Mouse (Mus musculus) heart, embryonic 12.5 days (tissue): ENCODE measurements around the gene Gm14403. TPM values are rescaled to one million over a fixed set of nuclear protein-coding genes. Genes with fewer than 3 reads are reported as not detected.
A peak's percentile ranks its signal among the peaks of the same experiment; 100 is the strongest.
"Not testable (repeated sequence)": the region's sequence is repeated elsewhere in the genome, so short reads cannot be mapped to it uniquely, and the experiment has no call there.

ENCODE experiments used
- ATAC-seq: fragments of 200-750 bp; cut with Nextera tagmentation; 2 replicates; pipeline ENCODE4 v1.8.0; 2017; ENCODE audit warnings: moderate TSS enrichment, moderate library complexity; ENCODE audit not compliant: insufficient number of reproducible peaks, low FRiP score
- H3K27ac ChIP-seq: fragments of 300-500 bp; sonication (generic); 2 replicates; pipeline ENCODE4 v1.5.1; 2016; ENCODE audit warnings: mild to moderate bottlenecking, moderate library complexity; ENCODE audit not compliant: poor library complexity, severe bottlenecking
- H3K27me3 ChIP-seq: fragments of 300-500 bp; sonication (generic); replicated peaks from 2 replicates; pipeline ENCODE4 v1.6.1; 2016; ENCODE audit warnings: mild to moderate bottlenecking, moderate library complexity
- H3K36me3 ChIP-seq: fragments of 300-500 bp; sonication (generic); 2 replicates; pipeline ENCODE4 v1.6.1; 2016; ENCODE audit warnings: mild to moderate bottlenecking, moderate library complexity
- H3K4me1 ChIP-seq: fragments of 300-500 bp; sonication (generic); replicated peaks from 2 replicates; pipeline ENCODE4 v1.6.1; 2016; ENCODE audit warnings: mild to moderate bottlenecking
- H3K4me2 ChIP-seq: fragments of 300-500 bp; sonication (generic); 2 replicates; pipeline ENCODE4 v1.6.1; 2016; ENCODE audit warnings: mild to moderate bottlenecking, moderate library complexity
- H3K4me3 ChIP-seq: fragments of 300-500 bp; sonication (generic); 2 replicates; pipeline ENCODE4 v1.5.1; 2016; ENCODE audit warnings: mild to moderate bottlenecking
- H3K9ac ChIP-seq: fragments of 300-500 bp; sonication (generic); 2 replicates; pipeline ENCODE4 v1.6.1; 2016; ENCODE audit warnings: mild to moderate bottlenecking, moderate library complexity
- H3K9me3 ChIP-seq: fragments of 300-500 bp; sonication (generic); replicated peaks from 2 replicates; pipeline ENCODE4 v1.6.1; 2016; ENCODE audit warnings: mild to moderate bottlenecking, moderate library complexity
- WGBS: fragments of 180-500 bp; shearing (Covaris S2); methylation state at CpG from one replicate; pipeline ENCODE4 v1.1.7; 2016; 5-methylcytosine and 5-hydroxymethylcytosine counted together
- polyA plus RNA-seq: library from polyadenylated mRNA; unstranded; fragments of >200 nt; fragmentation: Nextera tagmentation; extraction: Ambion mirVana; gene quantifications from 2 replicates; pipeline ENCODE4 v1.2.1, GENCODE M21; 2016

Gene Gm14403
- polyA plus RNA-seq: 6.2 and 6.5 TPM in 2 replicates

GRCm38 (mm10) chr2:177498067-177498466, at the start of gene Gm14403:
TSS of gene Gm14403 (plus strand) at chr2:177498215.
- 9% methylated on average over 7 of the region's 7 CpGs for WGBS
- H3K9ac ChIP-seq: peak within 1 kb of the TSS; percentile 62

GRCm38 (mm10) chr2:177464676-177465075, 33.3 kb upstream of the Gm14403 start, which contains the start of gene Zfp970:
TSS of gene Zfp970 (plus strand) at chr2:177464733.
- 2% methylated on average over 8 of the region's 9 CpGs for WGBS
- H3K4me1 ChIP-seq, H3K9me3 ChIP-seq, H3K27me3 ChIP-seq, ATAC-seq, H3K36me3 ChIP-seq, H3K27ac ChIP-seq: not testable (repeated sequence)
- Histone ChIP-seq H3K4me3 (peak within 1 kb of the TSS; percentile 56), H3K4me2 (peak within 1 kb of the TSS; percentile 62), H3K9ac (peak within 1 kb of the TSS; percentile 64)

More at GRCm38 (mm10) chr2:177498067-177498466, at the start of gene Gm14403:
- not testable (repeated sequence) for H3K27me3 ChIP-seq, H3K27ac ChIP-seq, ATAC-seq, H3K4me1 ChIP-seq, H3K9me3 ChIP-seq, H3K36me3 ChIP-seq
- Histone ChIP-seq H3K4me3 (peak within 1 kb of the TSS; percentile 55), H3K4me2 (peak within 1 kb of the TSS; percentile 64)

- not testable (repeated sequence) for H3K9ac ChIP-seq, ATAC-seq, H3K9me3 ChIP-seq, H3K4me3 ChIP-seq, H3K27ac ChIP-seq, H3K27me3 ChIP-seq, H3K4me1 ChIP-seq, H3K4me2 ChIP-seq, H3K36me3 ChIP-seq
Observed at GRCm38 (mm10) chr2:177468222-177468621, 29.8 kb upstream of the Gm14403 start.

GRCm38 (mm10) chr2:177472261-177472660, 25.8 kb upstream of the Gm14403 start:
- not testable (repeated sequence) for H3K27ac ChIP-seq, H3K9me3 ChIP-seq, ATAC-seq, H3K4me3 ChIP-seq, H3K9ac ChIP-seq, H3K27me3 ChIP-seq, H3K4me2 ChIP-seq, H3K36me3 ChIP-seq, H3K4me1 ChIP-seq
- WGBS: 85% methylated on average over 7 of the region's 10 CpGs

- H3K4me1 ChIP-seq, ATAC-seq, H3K36me3 ChIP-seq, H3K9ac ChIP-seq, H3K27me3 ChIP-seq, H3K4me3 ChIP-seq, H3K4me2 ChIP-seq, H3K27ac ChIP-seq: not testable (repeated sequence)
- WGBS: 89% methylated on average over 1 of the region's 1 CpGs
- peaks cover 11% of the 10 kb centered on the region; the same call in 1 of the 2 replicates for H3K9me3 ChIP-seq
Observed at GRCm38 (mm10) chr2:177481971-177482370, 16.0 kb upstream of the Gm14403 start.

- peaks cover 11% of the 10 kb centered on the region; the same call in 1 of the 2 replicates for H3K9me3 ChIP-seq
- H3K4me3 ChIP-seq, H3K27me3 ChIP-seq, H3K4me2 ChIP-seq, H3K4me1 ChIP-seq, ATAC-seq, H3K36me3 ChIP-seq, H3K9ac ChIP-seq, H3K27ac ChIP-seq: not testable (repeated sequence)
- WGBS: 76% methylated on average over 11 of the region's 11 CpGs
Observed at GRCm38 (mm10) chr2:177483238-177483948, 14.6 kb upstream of the Gm14403 start.

GRCm38 (mm10) chr2:177499182-177499581, 1.2 kb downstream of the Gm14403 start:
- not testable (repeated sequence) for H3K27ac ChIP-seq, ATAC-seq, H3K27me3 ChIP-seq, H3K9ac ChIP-seq, H3K9me3 ChIP-seq, H3K4me1 ChIP-seq, H3K36me3 ChIP-seq, H3K4me2 ChIP-seq, H3K4me3 ChIP-seq
- 39% methylated on average over 1 of the region's 1 CpGs for whole genome bisulfite sequencing

GRCm38 (mm10) chr2:177505211-177505719, 7.2 kb downstream of the Gm14403 start:
- H3K27me3 ChIP-seq, H3K4me2 ChIP-seq, H3K9ac ChIP-seq, H3K9me3 ChIP-seq, H3K4me3 ChIP-seq, H3K27ac ChIP-seq, H3K4me1 ChIP-seq, H3K36me3 ChIP-seq, ATAC-seq: not testable (repeated sequence)
- 71% methylated on average over 1 of the region's 1 CpGs for WGBS

- H3K27ac ChIP-seq, ATAC-seq, H3K4me3 ChIP-seq, H3K4me1 ChIP-seq, H3K4me2 ChIP-seq, H3K27me3 ChIP-seq, H3K9ac ChIP-seq, H3K36me3 ChIP-seq, H3K9me3 ChIP-seq: not testable (repeated sequence)
- WGBS: 66% methylated on average over 4 of the region's 4 CpGs
Observed at GRCm38 (mm10) chr2:177511381-177511780, 13.4 kb downstream of the Gm14403 start.

- not testable (repeated sequence) for ATAC-seq, H3K9me3 ChIP-seq, H3K4me1 ChIP-seq, H3K4me3 ChIP-seq, H3K27me3 ChIP-seq, H3K9ac ChIP-seq, H3K27ac ChIP-seq, H3K36me3 ChIP-seq, H3K4me2 ChIP-seq
- WGBS: 81% methylated on average over 3 of the region's 3 CpGs
Observed at GRCm38 (mm10) chr2:177511972-177512371, 14.0 kb downstream of the Gm14403 start.

GRCm38 (mm10) chr2:177513991-177514479, 16.0 kb downstream of the Gm14403 start:
- H3K9ac ChIP-seq, ATAC-seq, H3K4me2 ChIP-seq, H3K36me3 ChIP-seq, H3K4me1 ChIP-seq, H3K4me3 ChIP-seq, H3K27ac ChIP-seq, H3K27me3 ChIP-seq: not testable (repeated sequence)
- 78% methylated on average over 4 of the region's 4 CpGs for WGBS
- peaks cover 14% of the 10 kb centered on the region for H3K9me3 ChIP-seq
